Mouse (Mus musculus) ES-E14 (cell line): ENCODE measurements around the gene Sipa1l2.

Experiments used
- CHD2 ChIP-seq: IDR thresholded peaks from 2 replicates; pipeline ENCODE4 v1.6.1; 2014; ENCODE audit warnings: mild to moderate bottlenecking, low read depth, low read length, inconsistent platforms
- HCFC1 ChIP-seq: IDR thresholded peaks from 2 replicates; pipeline ENCODE4 v1.6.1; 2012; ENCODE audit warnings: low read length, inconsistent platforms, borderline replicate concordance; ENCODE audit not compliant: insufficient read depth
- MAFK ChIP-seq: IDR thresholded peaks from 2 replicates; pipeline ENCODE4 v1.6.1; 2014; ENCODE audit warnings: mild to moderate bottlenecking, low read depth, low read length, inconsistent platforms; ENCODE audit not compliant: insufficient read depth
- ZC3H11A ChIP-seq: IDR thresholded peaks from 2 replicates; pipeline ENCODE4 v1.6.1; 2012; ENCODE audit warnings: low read depth, mild to moderate bottlenecking, inconsistent platforms, low read length, borderline replicate concordance

DNA sequence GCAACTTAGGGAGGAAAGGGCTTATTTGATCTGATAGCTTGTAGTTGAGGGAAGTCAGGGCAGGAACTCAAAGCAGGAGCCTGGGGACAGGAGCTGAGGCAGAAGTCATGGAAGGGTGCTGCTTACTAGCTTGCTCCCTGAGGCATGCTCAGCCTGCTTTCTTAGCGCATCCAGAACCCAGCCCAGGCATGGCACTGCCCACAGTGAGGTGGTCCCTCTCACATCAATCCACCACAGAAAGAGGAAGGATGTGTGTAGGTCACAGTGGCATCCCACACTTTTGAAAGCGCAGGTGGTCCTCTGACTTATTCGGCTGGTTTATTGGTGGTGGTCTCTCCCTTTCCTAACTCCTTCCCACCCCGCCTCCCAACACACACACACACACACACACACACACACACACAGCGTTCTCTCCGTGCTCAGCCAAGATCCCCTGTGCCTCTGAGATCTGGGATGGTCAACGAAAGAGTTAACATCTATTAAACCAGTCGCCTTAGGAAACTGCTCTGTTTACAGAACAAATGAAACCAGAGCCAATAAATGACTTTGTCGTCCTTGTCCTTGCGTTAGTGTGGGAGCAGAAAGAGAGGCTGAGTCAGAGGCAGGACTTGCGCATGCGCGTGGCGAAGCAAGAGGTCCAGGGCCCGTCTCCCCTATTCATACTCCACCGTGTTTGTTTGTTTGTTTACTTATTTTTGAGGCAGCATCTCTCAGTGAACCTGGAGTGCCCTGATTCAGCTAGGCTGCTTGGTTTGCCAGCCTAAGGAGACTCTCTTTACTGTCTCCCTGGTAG lies 49.1 kb upstream of the Sipa1l2 start:
- TF ChIP-seq CHD2 (no peak), MAFK (no peak), ZC3H11A (no peak), HCFC1 (no peak)
